Comparison of ENCODE assay signal across 12 mouse cellular contexts in genomic region chr5:115152132-115152956, GRCm38 (mm10). TPM values are rescaled to one million over a fixed set of nuclear protein-coding genes. Genes with fewer than 3 reads are reported as not detected.
DNase-seq lines count a peak whose midpoint lies in the region; ATAC-seq lines count a peak whose summit lies in the region.
"Had no signal": no experiment of that assay in that cellular context is flagged by ENCODE, and none has a peak within 500 bp of the region (broad histone marks: within the 10 kb centered on the region; RNA-seq: fewer than 3 reads in every experiment).

No protein-coding gene starts in this region.

- no peaks in the 10 kb centered on the region for H3K27me3 ChIP-seq in forebrain, embryonic 10.5 days (ENCODE audit: poor library complexity, severe bottlenecking)
- H3K27me3 ChIP-seq in forebrain, embryonic 13.5 days, result no peaks in the 10 kb centered on the region
- no peaks in the 10 kb centered on the region for H3K27me3 ChIP-seq in kidney, embryonic 15.5 days
- no peaks in the 10 kb centered on the region for H3K27me3 ChIP-seq in limb, embryonic 10.5 days (ENCODE audit: low read depth, poor library complexity, severe bottlenecking)
- H3K27me3 ChIP-seq: midbrain, embryonic 12.5 days had no signal

- peaks cover 4% of the 10 kb centered on the region; the same call in 1 of the 2 replicates for H3K9me3 ChIP-seq in forebrain, embryonic 10.5 days
- no peaks in the 10 kb centered on the region for H3K9me3 ChIP-seq in forebrain, embryonic 13.5 days (replicated peaks)
- no peaks in the 10 kb centered on the region for H3K9me3 ChIP-seq in kidney, embryonic 15.5 days (replicated peaks)
- no peaks in the 10 kb centered on the region; the same call in 1 of the 2 replicates for H3K9me3 ChIP-seq in limb, embryonic 10.5 days (replicated peaks)
- H3K9me3 ChIP-seq: midbrain, embryonic 12.5 days had no signal

- H3K36me3 ChIP-seq in forebrain, embryonic 10.5 days (replicated peaks), result peaks cover 69% of the 10 kb centered on the region
- H3K36me3 ChIP-seq in forebrain, embryonic 13.5 days (ENCODE audit: poor library complexity, severe bottlenecking), result peaks cover 45% of the 10 kb centered on the region
- H3K36me3 ChIP-seq in kidney, embryonic 15.5 days, result peaks cover 50% of the 10 kb centered on the region
- H3K36me3 ChIP-seq in limb, embryonic 10.5 days, result peaks cover 80% of the 10 kb centered on the region

- WGBS in forebrain, embryonic 10.5 days, result 73% methylated on average over 8 of the region's 8 CpGs
- 71% methylated on average over 8 of the region's 8 CpGs for WGBS in forebrain, embryonic 13.5 days
- WGBS in kidney, embryonic 15.5 days, result 17% methylated on average over 8 of the region's 8 CpGs
- 55% methylated on average over 8 of the region's 8 CpGs for WGBS in limb, embryonic 10.5 days

- no peak for DNase-seq in forebrain, embryonic 10.5 days (ENCODE audit: extremely low spot score, low spot score)
- no peak for DNase-seq in kidney, adult 18-20 months
- DNase-seq in R1 (ENCODE audit: low read depth, low spot score), result peak; percentile 73
- DNase-seq in limb, embryonic 10.5 days (ENCODE audit: low spot score), result no peak
- DNase-seq in embryo, embryonic 11 days, result no peak
- DNase-seq in adrenal gland, postnatal 14 days, result no peak

- H3K4me2 ChIP-seq in forebrain, embryonic 13.5 days, result no peak overlapping the region
- peak overlapping the region; percentile 15 for H3K4me2 ChIP-seq in kidney, embryonic 15.5 days
- H3K4me2 ChIP-seq: midbrain, embryonic 12.5 days had no signal

- no peak for ATAC-seq in forebrain, embryonic 13.5 days
- ATAC-seq in kidney, embryonic 15.5 days (replicated peaks; ENCODE audit: low FRiP score), result no peak

- H3K4me1 ChIP-seq in forebrain, embryonic 10.5 days, result peaks cover 58% of the 10 kb centered on the region
- H3K4me1 ChIP-seq in forebrain, embryonic 13.5 days, result peaks cover 42% of the 10 kb centered on the region
- H3K4me1 ChIP-seq in kidney, embryonic 15.5 days, result peaks cover 85% of the 10 kb centered on the region
- H3K4me1 ChIP-seq in limb, embryonic 10.5 days, result peaks cover 49% of the 10 kb centered on the region

- no peak overlapping the region for H3K9ac ChIP-seq in forebrain, embryonic 13.5 days
- H3K9ac ChIP-seq in kidney, embryonic 15.5 days, result 0 out of 2 replicates have a peak overlapping the region, but pooled peaks have one; percentile 11

- no peak overlapping the region for H3K4me3 ChIP-seq in forebrain, embryonic 10.5 days
- H3K4me3 ChIP-seq in forebrain, embryonic 13.5 days, result no peak overlapping the region
- H3K4me3 ChIP-seq in kidney, embryonic 15.5 days (replicated peaks), result peak overlapping the region; percentile 0; the same call in 1 of the 2 replicates
- peak overlapping the region; percentile 7; the same call in 1 of the 2 replicates for H3K4me3 ChIP-seq in limb, embryonic 10.5 days
- H3K4me3 ChIP-seq: midbrain, embryonic 12.5 days had no signal

- peak overlapping the region; percentile 8 for H3K27ac ChIP-seq in forebrain, embryonic 10.5 days
- no peak overlapping the region for H3K27ac ChIP-seq in forebrain, embryonic 13.5 days
- H3K27ac ChIP-seq in kidney, embryonic 15.5 days, result peak overlapping the region; percentile 89
- peak overlapping the region; percentile 31; the same call in 1 of the 2 replicates for H3K27ac ChIP-seq in limb, embryonic 10.5 days
- H3K27ac ChIP-seq: midbrain, embryonic 12.5 days had no signal

RNA-seq across cellular contexts. Expression of gene Mlec, which starts 5.6 kb away (rescaled TPM):
- 64.2 and 67.3 TPM in 2 replicates for polyA plus RNA-seq in forebrain, embryonic 10.5 days (2016; fragmentation: Nextera tagmentation; extraction: Ambion mirVana)
- 23.5 and 25.9 TPM in 2 replicates for polyA plus RNA-seq in forebrain, embryonic 13.5 days (2015; fragmentation: Nextera tagmentation; extraction: Ambion mirVana)
- 84.7 and 97.3 TPM in 2 replicates for polyA plus RNA-seq in kidney, embryonic 15.5 days (2015; fragmentation: Nextera tagmentation; extraction: Ambion mirVana)
- polyA plus RNA-seq in limb, embryonic 10.5 days (2016; fragmentation: Nextera tagmentation; extraction: Ambion mirVana), result 92.0 and 94.3 TPM in 2 replicates
- 140 and 144 TPM in 2 replicates for total RNA-seq in adrenal gland, postnatal 14 days (2021)

RNA-seq across cellular contexts. Expression of gene Unc119b, which starts 17.6 kb away (rescaled TPM):
- polyA plus RNA-seq in forebrain, embryonic 10.5 days (2016; fragmentation: Nextera tagmentation; extraction: Ambion mirVana), result 75.4 and 77.6 TPM in 2 replicates
- 44.8 and 49.9 TPM in 2 replicates for polyA plus RNA-seq in forebrain, embryonic 13.5 days (2015; fragmentation: Nextera tagmentation; extraction: Ambion mirVana)
- polyA plus RNA-seq in kidney, embryonic 15.5 days (2015; fragmentation: Nextera tagmentation; extraction: Ambion mirVana), result 43.7 and 48.1 TPM in 2 replicates
- polyA plus RNA-seq in limb, embryonic 10.5 days (2016; fragmentation: Nextera tagmentation; extraction: Ambion mirVana), result 77.0 and 78.3 TPM in 2 replicates
- total RNA-seq in adrenal gland, postnatal 14 days (2021), result 36.9 and 42.8 TPM in 2 replicates

RNA-seq across cellular contexts. Expression of gene Acads, which starts 33.2 kb away (rescaled TPM):
- 59.9 and 66.9 TPM in 2 replicates for polyA plus RNA-seq in forebrain, embryonic 10.5 days (2016; fragmentation: Nextera tagmentation; extraction: Ambion mirVana)
- 27.7 and 28.6 TPM in 2 replicates for polyA plus RNA-seq in forebrain, embryonic 13.5 days (2015; fragmentation: Nextera tagmentation; extraction: Ambion mirVana)
- polyA plus RNA-seq in kidney, embryonic 15.5 days (2015; fragmentation: Nextera tagmentation; extraction: Ambion mirVana), result 85.1 and 94.7 TPM in 2 replicates
- polyA plus RNA-seq in limb, embryonic 10.5 days (2016; fragmentation: Nextera tagmentation; extraction: Ambion mirVana), result 91.6 and 91.9 TPM in 2 replicates
- 308 and 317 TPM in 2 replicates for total RNA-seq in adrenal gland, postnatal 14 days (2021)

RNA-seq across cellular contexts. Expression of gene Cabp1, which starts 41.8 kb away (rescaled TPM):
- polyA plus RNA-seq in forebrain, embryonic 10.5 days (2016; fragmentation: Nextera tagmentation; extraction: Ambion mirVana), result 0.31 and 0.43 TPM in 2 replicates
- 5.7 and 12.6 TPM in 2 replicates for polyA plus RNA-seq in forebrain, embryonic 13.5 days (2015; fragmentation: Nextera tagmentation; extraction: Ambion mirVana)
- 1.7 TPM in 2 replicates for polyA plus RNA-seq in kidney, embryonic 15.5 days (2015; fragmentation: Nextera tagmentation; extraction: Ambion mirVana)
- 1.9 and 2.6 TPM in 2 replicates for polyA plus RNA-seq in limb, embryonic 10.5 days (2016; fragmentation: Nextera tagmentation; extraction: Ambion mirVana)
- 9.9 and 11.1 TPM in 2 replicates for total RNA-seq in adrenal gland, postnatal 14 days (2021)

RNA-seq across cellular contexts. Expression of gene Gm10401, which starts 54.2 kb away (rescaled TPM):
- polyA plus RNA-seq in forebrain, embryonic 10.5 days (2016; fragmentation: Nextera tagmentation; extraction: Ambion mirVana), result 18.3 and 22.9 TPM in 2 replicates
- polyA plus RNA-seq in forebrain, embryonic 13.5 days (2015; fragmentation: Nextera tagmentation; extraction: Ambion mirVana), result 38.4 and 40.9 TPM in 2 replicates
- polyA plus RNA-seq in kidney, embryonic 15.5 days (2015; fragmentation: Nextera tagmentation; extraction: Ambion mirVana), result 33.0 and 34.2 TPM in 2 replicates
- polyA plus RNA-seq in limb, embryonic 10.5 days (2016; fragmentation: Nextera tagmentation; extraction: Ambion mirVana), result 24.9 and 26.2 TPM in 2 replicates
- not detected in 2 replicates for total RNA-seq in adrenal gland, postnatal 14 days (2021)
- total RNA-seq: left cerebral cortex, adult 8-10 months had no signal
- polyA plus RNA-seq: cortical plate, adult 2 months; spleen, adult 2 months had no signal

Comparison
In these comparisons a context has a peak if more than half of its experiments do, and no peak if none do; other contexts are left out.
1. H3K4me3 ChIP-seq: peak in kidney, embryonic 15.5 days (single experiment) and limb, embryonic 10.5 days (single experiment); none in forebrain, embryonic 10.5 days (single experiment) and forebrain, embryonic 13.5 days (single experiment).